Mouse (Mus musculus) kidney, postnatal 36 days (tissue): ENCODE data around the gene Galntl6.

Source experiments
- DNase-seq, 2 experiments: peaks; one replicate each; pipeline ENCODE4 v3.0.0; 2021 to 2022; ENCODE audit warnings: mixed read lengths in 2 of 2

The Galntl6 gene

DNA sequence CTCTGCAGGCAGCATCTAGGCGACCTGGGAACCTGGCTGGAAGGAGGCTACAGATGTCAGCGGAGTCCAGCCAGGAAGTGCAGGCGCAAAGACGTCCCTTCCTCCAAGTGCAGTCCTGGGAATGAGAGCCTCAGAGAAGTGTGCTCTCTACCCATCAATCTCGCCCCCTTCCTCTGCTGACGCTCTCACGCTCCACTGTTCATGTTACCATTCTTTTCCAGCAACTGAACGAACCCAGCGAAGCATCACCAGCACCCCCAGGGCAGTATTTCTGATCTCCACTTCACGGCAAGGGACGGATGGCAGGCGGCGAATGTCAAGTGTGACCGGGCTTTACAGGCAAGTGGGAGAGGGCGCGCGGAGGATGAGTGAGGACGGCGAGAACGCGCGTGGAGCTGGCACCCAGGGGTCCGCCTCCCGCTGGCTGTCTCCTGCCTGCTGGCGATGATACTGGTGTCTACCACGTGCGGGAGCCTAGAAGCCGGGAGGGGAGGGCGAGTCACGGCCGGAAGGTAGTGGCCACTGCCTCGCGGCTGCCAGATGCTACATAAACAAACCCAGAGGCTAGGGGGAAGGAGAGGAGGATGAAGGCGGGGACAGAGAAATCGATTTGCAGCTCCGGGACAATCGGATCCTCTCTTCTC, at the start of gene Galntl6:
Gene Galntl6 (minus strand): TSS at position 445 of the 644 bp plus-strand sequence.
- peak in 1 of 2 experiments; percentile 3 for DNase-seq

GRCm38 (mm10) chr8:58957195-58957739, 44.8 kb upstream of the Galntl6 start:
- no peak for DNase-seq

DNA sequence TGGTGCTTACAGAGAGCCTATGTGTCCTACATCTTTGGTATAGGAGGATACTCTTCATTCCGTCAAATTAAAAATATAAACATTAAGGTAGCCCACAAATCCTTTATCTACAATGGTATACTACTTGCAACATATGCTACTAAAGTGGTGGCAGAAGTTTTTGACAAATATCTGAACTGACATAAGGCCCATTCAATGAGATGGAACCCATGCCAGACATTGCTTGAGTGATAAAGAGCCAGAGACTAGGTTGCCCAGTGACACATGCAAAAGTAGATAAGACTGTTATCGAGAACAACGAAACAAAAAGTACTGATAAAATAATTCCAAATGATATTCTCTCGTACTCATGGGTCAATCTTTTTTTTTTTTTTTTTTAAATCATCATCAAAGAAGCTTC, 31.3 kb upstream of the Galntl6 start:
- no peak for DNase-seq

DNA sequence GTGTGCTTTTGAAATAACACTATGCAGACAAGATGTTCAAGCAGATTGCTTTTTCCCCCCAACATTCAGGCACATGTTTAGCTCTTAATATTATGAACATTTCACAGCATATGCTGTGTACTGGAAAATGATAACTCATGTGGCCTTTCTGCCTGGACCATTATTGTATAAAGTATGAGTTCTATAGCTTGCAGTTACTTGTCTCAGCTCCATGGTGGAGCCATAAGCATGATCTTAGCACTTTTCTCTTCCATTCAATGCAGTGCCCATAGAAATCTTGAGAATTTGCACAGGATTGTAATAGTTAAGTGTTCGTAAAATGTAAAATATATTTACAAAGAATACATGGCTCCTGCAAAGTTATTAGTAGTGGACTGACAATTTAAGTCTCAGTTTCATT, 18.6 kb upstream of the Galntl6 start:
- DNase-seq: no peak

GRCm38 (mm10) chr8:58915142-58915541, 2.7 kb upstream of the Galntl6 start:
- no peak for DNase-seq

DNA sequence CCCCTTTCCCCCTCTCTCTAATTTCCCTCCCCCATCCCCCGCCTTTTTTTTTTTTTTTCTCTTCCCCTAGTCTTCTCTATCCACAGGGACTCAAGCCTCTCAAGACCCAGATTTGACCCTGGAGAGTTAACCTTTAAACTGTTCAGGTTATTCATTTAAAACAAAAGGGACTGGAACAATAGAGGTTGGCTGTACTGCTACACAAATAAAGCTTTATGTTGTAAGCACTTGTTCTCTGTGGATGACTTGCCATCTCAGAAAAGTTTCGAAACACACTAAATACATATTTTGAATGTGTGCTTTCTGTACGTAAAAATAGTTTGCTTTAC, 1.2 kb upstream of the Galntl6 start:
- DNase-seq: no peak

DNA sequence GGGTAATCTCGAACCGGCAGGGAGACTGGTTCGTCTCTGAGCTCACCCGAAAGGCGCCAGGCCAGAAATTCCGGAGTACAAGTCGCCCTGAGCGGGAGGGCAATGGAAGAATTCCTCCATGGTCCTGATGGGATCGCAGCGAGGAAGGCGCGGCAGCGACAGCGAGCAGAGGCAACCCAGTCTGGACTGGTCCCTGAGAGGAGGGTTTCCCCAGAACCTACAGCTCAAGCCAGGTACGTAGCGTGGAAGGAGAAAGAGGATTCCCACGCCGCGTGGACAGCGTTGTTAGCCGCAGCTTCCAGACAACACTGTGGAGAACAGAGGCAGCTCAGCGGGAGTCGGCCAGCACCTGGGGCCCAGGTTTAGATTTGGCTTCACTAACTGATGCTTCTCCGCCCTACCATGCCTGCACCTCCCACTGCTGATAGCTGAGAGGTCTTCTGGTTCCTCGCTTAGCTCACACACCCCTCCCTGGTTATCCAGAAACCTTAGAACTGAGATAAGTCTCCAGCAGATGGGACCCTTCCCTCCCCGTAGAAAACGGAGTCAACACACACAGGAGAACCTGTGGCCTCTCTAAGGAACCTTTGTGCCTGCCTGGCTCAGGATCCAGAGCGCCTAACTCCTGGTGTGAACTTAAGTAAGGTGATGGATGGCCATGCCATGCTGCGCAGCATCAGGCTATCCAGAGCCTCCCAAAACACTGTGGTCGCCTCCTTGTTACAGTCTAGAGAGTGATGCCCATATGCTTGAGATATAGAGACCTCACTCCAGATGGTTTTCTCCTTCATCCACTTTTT, 600 bp upstream of the Galntl6 start:
- DNase-seq: peak in 1 of 2 experiments; percentile 35

- no peak for DNase-seq
Measured at GRCm38 (mm10) chr8:58911677-58912076, 763 bp downstream of the Galntl6 start, which contains the start of gene BC030500. TSS of gene BC030500 (plus strand) at chr8:58911755.

DNA sequence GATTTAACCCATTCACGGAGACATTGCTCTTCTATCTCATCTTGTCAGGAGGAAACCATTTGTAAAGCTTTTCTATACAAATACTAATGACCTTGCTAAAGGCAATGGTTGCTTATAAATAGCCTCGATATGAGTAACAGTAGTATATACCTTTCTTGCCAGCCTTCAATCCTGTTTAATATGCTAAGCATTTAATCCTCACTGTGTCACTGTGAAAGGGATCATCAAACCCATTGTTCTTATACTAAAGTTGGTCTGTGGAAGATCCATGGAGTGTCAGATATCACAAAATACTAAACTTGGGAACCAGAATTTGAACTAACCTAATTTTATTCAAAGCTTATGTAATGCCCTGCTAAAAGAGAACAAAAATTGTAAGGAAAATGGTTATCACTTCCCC, 8.0 kb downstream of the Galntl6 start:
- no peak for DNase-seq

GRCm38 (mm10) chr8:58895960-58896359, 16.5 kb downstream of the Galntl6 start:
- no peak for DNase-seq

DNA sequence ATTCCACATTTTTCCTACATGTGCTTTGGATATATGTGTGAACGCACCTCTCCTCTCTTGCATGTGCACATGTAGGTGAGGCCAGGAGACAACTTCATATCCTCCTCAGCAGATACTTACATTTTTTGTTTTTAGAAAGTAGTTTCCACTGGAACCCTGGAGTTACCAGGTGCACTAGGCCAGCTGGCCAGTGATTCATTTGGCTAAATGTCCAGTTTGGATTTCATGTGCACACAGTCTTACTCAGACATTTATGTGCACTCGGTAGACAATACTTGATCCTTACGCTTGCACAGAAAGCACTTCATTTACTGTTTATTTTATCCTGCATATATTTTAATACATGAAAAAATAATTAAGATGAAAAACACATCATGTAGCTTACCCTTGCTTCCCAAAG, 21.8 kb downstream of the Galntl6 start:
- no peak for DNase-seq

GRCm38 (mm10) chr8:58886405-58886804, 26.0 kb downstream of the Galntl6 start:
- peak; percentile 2 to 4 for DNase-seq

- no peak for DNase-seq
Measured at GRCm38 (mm10) chr8:58824347-58824746, 88.1 kb downstream of the Galntl6 start.

DNA sequence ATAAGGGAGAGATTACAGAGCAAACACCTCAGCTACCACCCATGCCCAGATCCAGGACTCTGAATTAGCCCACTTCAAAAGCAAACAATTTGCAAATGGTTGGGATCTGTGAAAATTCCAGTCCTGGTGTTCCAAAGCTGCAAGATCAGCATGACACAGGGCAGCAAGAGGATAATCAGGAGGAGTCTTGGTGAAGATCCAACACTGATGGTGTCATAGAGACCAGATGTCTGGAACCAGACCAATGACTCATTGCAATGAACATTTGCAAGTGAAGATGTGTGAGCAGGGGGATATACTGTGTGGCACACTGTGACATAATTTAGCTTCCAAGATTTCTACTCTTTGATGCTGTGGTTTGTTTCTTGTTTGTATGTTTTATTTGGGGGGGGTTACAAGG, 107.2 kb downstream of the Galntl6 start:
- no peak for DNase-seq

DNA sequence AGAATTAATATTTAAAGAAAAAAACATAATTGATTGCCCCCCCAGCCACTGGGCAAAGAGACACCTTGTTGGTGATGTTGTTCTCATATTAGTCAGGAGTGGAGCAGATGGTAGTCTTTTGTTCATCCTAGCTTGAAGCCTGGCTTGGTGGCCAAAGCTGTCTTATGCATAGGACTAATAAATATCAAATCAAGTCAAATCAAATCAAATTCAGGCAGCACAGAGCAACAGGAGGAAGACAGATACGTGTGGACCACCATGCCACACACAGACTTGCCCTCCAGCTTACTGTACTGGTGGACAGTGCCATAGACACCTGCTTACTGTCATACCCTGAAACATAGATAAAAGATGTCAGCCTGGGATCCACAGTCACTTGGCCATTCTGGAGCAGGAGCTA, 110.6 kb downstream of the Galntl6 start:
- DNase-seq: no peak

DNA sequence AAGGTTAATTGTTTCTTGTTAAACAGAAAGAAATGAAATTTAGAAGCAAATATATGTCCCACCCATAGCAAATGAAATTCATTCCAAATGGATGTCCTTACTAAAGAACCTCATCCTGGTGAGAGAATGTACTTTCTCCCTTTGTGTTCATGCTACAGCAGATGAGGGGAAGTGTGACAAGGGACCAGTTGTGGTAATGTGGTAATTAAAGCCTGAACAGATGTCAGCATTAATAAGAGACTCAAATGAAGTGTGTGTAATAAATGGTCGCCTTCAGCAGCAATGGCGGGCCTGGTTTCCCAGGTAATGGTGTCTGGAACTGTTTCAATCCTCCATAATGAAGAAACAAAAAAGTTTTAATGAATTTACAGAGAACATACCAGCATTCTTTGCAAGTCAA, 158.7 kb downstream of the Galntl6 start:
- no peak for DNase-seq

DNA sequence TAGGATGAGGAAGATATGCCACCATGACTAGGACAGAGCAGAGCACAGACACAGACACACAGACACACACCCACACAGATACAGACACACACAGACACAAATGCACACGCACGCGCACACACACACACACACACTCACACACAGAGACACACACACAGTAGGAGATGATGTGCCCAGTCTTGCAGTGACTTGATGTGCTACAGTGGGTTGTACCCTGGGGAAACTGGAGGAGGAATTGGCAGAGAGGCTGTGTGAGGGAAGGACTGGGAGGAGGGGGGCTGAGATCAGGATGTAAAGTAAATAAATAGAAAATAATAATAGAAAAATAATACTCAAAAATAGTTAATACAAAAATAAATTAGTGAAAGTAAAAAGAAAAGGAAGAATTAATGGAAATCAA, 174.5 kb downstream of the Galntl6 start:
- no peak for DNase-seq

GRCm38 (mm10) chr8:58691761-58692160, 220.7 kb downstream of the Galntl6 start:
- DNase-seq: no peak

GRCm38 (mm10) chr8:58677847-58678450, 234.5 kb downstream of the Galntl6 start:
- no peak for DNase-seq

GRCm38 (mm10) chr8:58669075-58669474, 243.4 kb downstream of the Galntl6 start:
- DNase-seq: no peak

- DNase-seq: no peak
Measured at GRCm38 (mm10) chr8:58660019-58660418, 252.4 kb downstream of the Galntl6 start.

DNA sequence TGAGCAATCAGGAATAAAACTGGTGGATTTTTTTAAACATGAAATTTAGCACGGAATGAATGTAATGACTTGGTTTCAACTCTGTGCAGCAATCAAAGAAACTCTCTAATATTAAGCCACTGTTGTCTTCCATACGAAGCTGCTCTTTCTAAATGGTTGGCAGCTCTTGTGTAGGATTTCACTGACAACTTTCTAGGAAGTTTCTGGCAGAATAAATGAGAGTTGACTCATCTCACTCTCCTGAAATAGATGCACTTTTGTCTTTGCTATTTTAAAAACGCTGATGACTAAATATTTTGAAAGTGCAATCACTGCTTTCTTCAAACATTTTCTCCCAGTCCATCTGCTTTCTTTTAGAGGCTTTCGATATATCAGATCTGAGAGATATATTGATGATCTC, 256.8 kb downstream of the Galntl6 start:
- no peak for DNase-seq

DNA sequence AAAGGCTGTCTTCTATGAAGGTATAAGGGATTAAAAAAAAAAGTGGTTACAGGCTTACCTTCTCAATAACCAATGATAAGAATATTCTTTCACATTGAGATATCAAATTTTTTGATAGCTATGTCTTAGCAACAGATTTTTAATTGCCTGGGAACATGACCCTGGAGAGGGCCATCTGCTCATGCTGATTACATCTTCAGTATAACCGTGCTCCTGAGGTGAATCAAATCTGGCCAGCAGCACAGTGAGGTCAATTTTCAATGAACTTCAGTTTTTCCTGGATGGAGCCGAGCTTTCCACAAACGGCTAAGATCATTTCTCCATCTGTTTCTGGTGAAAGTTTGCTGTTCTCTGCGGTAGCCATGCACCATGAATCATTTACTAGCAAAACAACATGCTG, 306.0 kb downstream of the Galntl6 start:
- DNase-seq: no peak

DNA sequence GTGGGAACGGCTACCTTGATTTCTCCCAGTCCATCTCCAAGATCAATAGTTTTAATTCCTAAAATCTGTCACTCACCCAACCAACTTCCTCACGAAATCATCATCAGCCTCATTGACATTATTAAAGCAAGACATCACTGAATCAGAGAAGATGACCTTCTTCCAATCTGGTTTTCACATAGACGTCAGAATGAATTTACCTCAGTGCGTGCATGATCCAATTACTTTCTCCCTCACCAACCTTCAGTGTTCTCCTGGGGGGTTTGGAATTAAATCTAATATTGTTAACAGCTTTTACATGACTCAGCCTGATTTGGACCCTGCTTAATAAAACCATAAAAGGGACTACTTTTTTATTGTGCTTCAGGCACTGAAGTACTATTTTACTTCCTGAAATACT, 307.7 kb downstream of the Galntl6 start:
- no peak for DNase-seq
